Mouse (Mus musculus) ES-Bruce4 (cell line): Measurements from ENCODE around the gene Mrm1.

Experiments
- CTCF ChIP-seq: IDR thresholded peaks from one replicate; pipeline ENCODE4 v1.8.1; 2011; ENCODE audit warnings: low read depth, low read length
- EP300 ChIP-seq: IDR thresholded peaks from 2 replicates; pipeline ENCODE4 v1.6.1; 2011; ENCODE audit warnings: low read depth, low read length; ENCODE audit not compliant: insufficient read depth
- POLR2A ChIP-seq: IDR thresholded peaks from one replicate; pipeline ENCODE4 v1.8.1; 2011; ENCODE audit warnings: low read length; ENCODE audit not compliant: insufficient read depth

DNA sequence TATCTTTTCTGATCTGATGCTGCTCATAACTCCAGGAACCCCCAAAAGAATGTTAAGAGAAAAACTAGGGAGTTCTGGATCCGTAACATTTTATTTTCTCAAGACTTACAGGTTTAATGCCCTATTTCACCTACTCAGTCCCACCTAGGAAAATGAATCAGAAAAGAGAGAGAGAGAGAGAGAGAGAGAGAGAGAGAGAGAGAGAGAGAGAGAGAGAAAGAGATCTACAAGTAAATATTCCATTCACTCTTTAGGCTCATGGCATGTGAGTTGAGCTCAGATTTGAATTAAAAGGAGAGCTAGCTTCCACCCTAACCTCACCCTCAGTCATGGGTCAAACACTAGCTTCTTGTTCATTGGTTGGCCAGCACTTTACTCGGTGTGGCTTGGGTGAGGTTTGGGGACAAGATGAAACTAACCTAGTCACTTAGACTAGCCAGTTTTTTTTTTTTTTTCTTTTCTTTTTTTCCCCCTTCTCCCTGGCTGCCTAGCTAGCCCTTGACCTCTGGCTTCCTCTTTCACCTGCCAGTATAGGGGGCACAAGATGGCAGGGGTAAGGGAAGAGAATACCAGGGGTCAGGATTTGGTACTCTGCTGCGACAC is 8.7 kb upstream of the Mrm1 start:
- TF ChIP-seq POLR2A, result no peak
- TF ChIP-seq CTCF, result no peak
- no peak for TF ChIP-seq EP300
